Mouse (Mus musculus) testis, postnatal 14 days (tissue): ENCODE data around the gene Olig3.
"Not testable (repeated sequence)": the region's sequence is repeated elsewhere in the genome, so short reads cannot be mapped to it uniquely, and the experiment has no call there.

Experiments used
- DNase-seq: peaks from one replicate; pipeline ENCODE4 v3.0.0; 2021; ENCODE audit warnings: low spot score

Gene Olig3

DNA sequence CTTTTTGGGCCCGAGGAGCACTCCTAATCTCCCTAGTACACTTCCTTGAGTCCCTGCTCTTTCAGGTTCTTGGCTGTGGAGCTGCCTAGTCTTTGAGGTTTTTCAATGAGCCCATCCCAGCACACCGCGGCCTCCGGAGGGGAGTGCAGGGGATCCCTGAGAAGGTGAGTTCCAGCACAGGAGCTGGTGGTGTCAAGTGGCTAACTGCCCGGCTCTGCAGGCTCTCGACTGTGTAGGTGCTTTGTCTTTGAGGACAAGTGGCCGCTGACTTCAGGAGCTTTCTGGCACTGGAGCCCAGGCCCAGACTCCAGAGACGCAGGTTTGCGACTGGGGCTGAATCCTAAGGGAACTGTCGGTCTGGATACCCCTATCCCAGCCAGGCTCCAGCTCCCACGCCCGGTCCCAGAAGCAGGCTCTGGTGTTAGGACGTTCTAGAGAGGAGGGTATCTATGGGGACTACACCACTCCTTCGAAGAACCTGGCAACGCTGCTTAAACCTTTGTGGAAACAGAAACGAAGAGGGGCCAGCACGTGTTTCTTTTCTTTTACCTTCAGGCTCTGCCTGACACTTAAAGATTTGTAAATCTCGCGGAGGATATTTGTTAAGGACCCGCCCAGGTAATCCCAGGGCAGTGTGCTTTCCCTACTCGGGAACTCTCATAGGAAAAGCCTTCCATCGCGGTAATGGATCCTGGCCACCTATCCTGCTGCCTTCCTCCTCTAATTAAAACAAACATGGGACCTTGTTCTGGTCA lies 5.4 kb downstream of the Olig3 start:
- DNase-seq = no peak

DNA sequence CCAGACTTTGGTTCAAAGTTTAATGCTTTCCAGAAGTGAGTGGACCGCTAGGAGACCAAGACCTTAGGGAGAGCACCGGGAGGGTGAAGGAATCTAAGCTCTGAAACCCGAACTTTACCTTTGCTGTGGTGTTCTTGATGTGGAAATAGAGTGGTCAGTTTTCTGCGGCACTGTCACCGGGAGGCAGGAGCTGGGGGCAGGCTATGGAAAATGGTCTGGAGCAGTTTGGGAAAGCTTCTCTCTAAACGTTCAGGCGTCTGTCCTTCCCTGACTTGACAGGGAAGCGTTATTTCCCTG lies 5.9 kb downstream of the Olig3 start:
- DNase-seq = no peak

DNA sequence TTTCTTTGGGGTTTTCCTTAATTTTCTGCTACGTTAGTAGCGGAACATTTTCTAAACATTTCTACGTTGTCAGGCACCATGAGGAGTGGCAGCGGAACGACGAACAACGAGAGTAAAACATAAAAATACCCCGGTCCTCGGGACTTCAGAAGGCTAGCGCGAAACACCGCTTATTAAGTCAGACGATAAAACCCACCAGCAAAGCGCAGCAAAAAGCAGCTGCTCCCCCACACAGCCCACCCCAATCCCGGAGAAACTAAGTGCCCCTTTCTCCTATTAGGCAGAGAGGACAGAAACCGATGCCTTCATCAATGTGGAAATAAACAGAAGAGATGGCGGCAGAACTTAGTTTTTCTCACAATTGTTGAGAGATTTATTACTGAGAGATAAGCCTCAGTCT lies 6.5 kb downstream of the Olig3 start:
- no peak for DNase-seq

DNA sequence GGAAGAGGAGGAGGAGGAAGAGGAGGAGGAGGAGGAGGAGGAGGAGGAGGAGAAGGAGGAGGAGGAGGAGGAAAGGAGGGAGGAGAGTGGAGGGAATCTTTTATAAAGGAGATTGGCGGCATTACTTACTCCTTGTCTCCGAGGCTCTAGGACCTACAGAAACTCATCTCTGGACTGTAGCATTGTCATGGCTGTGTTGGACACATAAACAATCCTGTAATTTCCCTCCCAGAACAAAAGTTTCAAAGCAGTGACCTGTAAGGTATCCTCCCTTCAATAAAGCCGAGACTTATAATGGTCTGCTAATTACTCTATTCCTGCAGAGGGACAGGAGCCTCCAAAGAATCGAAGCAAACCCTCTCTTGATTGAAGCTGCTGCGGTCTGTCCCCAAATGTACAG lies 7.0 kb downstream of the Olig3 start:
- no peak for DNase-seq

DNA sequence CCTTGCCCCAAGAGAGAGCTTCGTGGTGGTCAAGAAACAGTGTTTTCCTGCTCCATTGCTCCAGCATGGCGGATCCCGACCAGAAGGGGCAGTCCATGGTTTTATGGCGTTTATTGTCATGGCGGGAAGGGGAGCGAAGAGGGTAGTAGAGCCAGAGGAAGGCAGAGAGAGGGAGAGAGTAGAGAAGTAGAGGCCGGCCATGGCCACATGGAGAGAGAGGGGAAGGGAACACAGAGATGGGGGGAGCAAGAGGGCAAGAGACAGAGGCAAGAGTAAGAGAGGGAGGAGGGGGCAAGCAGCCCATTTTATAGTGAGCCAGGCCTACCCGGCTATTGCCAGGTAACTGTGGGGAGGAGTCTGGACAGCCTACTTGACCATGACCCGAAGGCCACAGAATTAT lies 12.8 kb downstream of the Olig3 start:
- no peak for DNase-seq

DNA sequence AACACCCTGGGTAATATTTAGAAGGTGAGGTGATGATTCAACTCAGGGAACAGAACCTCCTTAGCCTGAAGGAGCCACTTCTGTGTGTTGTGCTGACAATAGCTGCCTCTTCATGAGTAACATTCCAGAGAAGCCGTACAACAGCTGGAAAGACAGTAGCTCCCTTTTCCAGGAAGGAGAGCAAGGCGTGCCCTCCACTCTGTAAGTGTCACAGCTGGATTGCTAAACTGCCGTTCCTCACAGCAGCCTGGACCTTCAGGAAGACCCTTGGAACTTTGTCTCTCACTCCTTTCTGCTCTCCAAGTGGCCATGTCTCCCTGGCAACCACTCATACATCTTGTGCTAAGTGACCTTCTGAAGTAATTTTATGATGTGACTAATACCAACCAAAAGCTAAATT lies 13.8 kb downstream of the Olig3 start:
- DNase-seq = no peak

DNA sequence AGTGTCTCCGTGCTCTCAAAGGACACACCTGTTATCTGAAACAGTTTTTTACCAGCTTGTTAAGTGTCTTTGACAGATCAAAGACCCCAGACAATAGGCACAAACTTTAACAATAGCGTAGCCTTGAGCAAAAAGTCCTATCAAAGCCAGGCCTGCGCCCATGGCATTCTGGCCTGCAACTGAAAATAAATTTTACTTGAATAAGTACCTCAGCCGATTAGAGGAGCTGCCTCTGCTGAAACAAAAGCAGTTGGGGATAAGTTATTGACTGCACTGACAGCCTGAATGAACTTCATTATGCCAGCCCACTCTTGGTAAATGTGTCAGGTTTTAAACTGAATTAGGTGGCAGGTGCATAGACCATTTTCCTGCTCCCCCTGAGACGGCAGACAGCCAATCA lies 15.9 kb downstream of the Olig3 start:
- no peak for DNase-seq

DNA sequence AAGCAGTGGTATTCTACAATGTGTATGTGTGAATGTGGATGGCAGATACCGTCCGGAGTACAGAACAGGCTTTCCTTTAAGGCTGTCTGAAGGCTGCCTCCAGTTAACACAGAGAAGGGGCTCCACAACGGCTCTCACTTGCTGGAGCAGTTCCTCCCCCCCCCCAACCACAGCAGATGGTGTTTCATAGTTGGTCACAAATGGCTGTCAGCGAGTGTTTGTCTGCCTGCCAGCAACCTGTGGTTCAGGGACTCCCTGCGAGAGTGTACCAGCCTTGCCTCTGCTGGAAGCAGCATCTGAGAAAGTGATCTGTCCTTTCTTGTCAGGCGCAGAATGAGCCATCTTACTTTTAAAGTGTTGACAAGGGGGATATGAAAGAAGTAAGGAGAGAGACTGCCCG lies 17.5 kb downstream of the Olig3 start:
- no peak for DNase-seq

DNA sequence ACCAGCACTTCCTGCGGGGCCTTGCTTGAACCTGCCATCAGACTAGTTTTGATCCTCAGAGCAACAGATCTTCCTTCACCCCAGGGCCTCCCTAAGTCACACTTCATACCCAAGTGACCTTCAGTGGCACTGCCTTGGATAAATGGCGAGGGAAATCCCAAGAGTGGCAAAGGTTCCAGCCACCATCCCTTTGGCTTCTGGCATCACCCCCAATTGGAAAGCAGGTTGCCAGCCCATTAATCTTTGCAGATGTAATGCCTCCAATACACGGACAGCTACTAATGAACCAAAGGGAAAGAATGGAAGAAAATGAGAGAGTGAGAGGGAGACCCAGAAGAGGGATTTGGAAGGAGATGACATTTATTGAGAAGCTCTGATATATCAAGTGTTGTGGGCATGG lies 18.0 kb downstream of the Olig3 start:
- no peak for DNase-seq

DNA sequence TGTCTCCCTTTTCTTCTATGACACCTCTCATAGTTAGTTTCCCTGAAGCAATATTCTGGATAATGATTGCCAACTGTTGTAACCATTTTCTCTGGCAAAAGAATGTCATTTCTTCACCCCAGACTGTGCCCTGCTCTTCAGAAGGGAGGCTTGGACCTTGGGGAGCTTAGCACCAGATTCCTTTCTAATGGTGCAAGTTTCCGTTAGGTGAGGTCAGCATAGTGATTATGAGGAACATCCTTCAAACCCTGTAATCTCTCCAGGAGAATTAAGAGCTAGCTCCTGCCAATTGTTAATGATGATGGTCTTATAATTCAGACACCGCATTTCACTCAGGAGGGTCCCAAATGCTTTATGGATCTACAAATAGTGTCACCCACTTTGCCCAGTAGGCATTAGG lies 19.5 kb downstream of the Olig3 start:
- no peak for DNase-seq

DNA sequence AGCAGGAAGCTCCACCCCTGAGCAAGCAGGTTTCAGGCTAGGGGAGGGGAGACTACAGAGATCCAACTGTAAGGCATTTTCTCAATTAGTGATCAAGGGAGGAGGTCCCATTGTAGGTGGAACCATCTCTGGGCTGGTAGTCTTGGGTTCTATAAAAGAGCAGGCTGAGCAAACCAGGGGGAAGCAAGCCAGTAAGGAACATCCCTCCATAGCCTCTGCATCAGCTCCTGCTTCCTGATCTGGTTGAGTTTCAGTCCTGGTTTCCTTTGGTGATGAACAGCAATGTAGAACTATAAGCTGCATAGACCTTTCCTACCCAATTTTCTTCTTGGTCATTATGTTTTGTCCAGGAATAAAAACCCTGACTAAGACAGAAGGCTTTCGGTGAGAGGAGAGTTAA lies 24.6 kb downstream of the Olig3 start:
- not testable (repeated sequence) for DNase-seq

DNA sequence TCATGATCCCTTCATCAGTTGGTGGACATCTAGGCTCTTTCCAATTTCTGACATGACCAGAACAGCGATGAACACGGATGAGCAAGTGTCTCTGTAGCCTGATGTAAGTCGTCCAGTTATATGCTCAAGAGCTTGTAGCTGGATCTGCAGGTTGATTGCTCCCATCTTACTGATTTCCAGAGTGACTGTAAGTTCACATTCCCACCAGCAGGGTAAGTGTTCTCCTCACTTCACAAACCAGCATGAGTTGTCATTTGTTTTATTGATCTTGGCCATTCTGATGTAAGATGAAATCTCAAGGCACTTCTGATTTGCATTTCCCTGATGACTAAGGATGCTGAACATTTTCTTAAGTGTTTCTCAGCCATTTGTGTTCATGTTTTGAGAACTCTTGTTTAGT lies 27.8 kb downstream of the Olig3 start:
- DNase-seq = no peak

DNA sequence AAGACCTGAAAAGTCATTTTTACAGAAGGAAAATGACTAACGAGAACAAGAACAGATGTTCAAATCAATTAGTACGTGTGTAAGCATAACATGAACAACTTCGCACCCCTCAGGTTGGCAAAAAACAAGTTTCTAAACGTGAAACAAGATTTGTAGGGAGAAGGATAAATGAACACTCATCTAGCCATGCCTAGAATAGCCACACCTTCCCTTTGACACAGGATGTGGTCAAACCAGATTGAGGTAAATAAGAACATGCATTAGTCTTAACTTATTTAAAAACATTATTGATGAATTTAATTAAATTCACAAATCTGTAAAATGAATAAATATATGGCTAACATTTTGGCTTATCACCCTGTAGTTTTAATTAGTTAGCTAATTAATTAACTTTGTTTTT lies 35.5 kb downstream of the Olig3 start:
- no peak for DNase-seq

DNA sequence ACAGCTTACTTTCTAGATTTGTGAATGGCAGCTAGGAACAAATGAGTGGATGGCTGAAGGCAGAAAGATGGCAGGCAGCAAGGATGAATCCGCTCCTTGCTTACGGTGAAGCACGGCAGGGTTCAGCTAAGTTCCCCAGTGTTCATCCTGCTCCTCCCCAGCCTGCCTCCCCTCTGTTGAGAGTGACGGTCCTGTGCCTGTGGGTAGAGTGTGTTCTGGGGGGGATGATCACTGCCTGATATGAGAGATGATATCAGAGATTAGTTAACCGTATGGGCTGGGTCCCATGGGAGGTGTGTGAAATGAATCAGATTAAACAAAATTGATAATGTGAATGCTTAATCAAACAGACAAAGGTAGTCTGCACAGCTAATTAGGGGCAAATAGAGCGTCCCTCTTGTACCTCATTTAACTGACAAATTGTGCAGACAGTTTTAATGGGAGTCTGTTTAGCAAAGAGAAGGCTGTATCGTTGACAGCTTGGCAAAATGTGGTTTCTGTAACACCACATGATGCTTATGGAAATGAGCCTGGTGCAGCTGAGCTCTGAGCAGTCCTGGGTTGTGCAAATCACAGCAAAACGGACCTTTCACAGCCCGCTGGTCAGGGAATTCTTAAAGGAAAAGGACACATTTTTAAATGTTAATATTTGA lies 40.3 kb downstream of the Olig3 start:
- no peak for DNase-seq

DNA sequence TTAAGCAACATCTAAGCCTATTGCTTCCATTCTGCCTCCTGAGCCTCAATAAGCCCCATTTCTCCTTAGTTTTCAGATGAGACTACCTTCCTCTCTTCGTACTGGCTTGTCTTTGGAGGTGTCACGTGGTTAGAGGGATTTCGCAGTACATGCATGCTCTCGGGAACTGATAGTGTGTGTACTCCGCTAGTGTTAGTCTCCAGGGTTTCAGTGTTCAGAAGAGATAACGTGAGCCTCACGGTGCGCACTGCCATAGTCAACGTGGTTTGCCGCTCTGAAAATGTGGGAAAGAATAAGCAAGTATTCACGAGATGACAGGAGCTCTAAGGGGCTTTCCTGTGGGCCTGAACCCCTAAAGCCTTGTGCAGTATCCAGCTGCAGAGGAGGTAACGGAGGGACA lies 41.1 kb downstream of the Olig3 start:
- DNase-seq = no peak

DNA sequence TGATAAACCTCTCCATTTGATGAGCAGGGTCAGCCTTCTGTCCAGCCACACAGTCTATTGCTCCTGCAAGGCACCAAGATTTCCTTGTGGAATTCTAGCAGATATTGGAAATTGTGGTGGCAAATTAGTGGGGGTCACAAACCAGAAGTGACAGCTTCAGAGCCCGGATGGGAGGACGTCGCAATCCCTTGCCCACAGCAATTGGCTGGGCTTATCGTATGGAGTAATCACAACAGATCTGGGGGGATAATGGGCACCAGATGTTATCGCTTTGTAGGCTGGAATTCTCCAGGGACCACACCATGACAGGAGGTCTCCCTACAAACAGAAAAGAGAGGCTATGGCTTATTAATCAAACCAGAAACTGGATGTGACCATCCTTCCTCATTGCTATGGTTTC lies 44.8 kb downstream of the Olig3 start:
- DNase-seq = no peak

DNA sequence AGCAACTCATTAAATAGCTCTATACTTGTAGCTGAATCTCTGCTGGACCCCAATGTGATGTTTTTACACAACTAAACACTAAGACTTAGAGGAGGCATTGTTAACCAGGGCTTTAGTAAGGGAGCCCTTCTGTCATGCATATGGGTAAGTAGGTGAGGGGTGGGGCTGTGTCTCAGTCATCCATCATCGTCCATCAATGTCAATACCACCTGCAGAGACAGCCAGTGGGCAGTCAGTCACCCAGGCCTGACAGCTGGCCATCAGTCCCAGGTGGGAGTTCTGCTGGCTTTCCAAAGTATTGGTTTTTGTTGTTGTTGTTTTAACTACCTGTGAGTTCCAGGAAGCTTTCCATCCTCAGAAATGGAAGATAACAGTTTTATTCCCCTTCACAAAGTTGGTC lies 48.1 kb downstream of the Olig3 start:
- DNase-seq = no peak

DNA sequence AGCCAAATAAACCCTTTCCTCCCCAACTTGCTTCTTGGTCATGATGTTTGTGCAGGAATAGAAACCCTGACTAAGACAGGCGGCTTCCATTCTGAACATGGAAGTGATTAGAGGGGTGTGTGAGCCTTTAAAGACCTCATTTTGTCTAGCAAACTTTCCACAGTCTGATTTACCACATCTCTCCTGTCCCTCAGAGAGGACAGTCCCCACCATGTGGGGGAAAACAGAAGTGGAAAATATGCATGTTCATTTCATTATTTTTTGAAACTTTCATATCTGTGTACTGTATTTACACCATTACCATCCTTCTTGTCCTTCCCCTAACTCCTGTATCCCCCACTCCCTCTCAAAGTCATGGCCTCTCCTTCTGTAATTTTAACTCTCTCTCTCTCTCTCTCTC lies 49.6 kb downstream of the Olig3 start:
- no peak for DNase-seq

DNA sequence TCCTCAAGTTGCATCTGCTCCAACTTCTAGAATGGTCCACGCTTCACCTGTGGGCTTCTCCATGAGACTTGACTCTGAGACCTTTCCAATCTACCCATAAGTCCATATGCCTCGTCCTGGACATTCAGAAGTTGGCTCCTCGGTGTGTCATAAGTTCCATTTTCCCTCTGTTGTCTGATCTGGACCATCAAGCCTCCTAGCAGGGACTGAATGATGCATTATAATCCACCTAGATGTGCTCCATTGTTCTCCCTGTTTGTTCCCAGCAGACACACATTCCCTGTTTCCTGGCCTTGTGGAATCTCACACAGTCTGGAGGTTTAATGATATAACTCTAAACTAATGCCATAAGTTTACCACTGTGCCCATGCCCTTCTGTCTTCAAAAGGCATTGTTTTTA lies 50.8 kb downstream of the Olig3 start:
- no peak for DNase-seq
